Mouse (Mus musculus) frontal cortex, postnatal 25 days (tissue): Measurements from ENCODE around the gene ccdc198.
"Not testable (repeated sequence)": the region's sequence is repeated elsewhere in the genome, so short reads cannot be mapped to it uniquely, and the experiment has no call there.

Experiments
- DNase-seq, 2 experiments: peaks; one replicate each; pipeline ENCODE4 v3.0.0; 2022; ENCODE audit warnings: low spot score in 2 of 2

ccdc198 gene

DNA sequence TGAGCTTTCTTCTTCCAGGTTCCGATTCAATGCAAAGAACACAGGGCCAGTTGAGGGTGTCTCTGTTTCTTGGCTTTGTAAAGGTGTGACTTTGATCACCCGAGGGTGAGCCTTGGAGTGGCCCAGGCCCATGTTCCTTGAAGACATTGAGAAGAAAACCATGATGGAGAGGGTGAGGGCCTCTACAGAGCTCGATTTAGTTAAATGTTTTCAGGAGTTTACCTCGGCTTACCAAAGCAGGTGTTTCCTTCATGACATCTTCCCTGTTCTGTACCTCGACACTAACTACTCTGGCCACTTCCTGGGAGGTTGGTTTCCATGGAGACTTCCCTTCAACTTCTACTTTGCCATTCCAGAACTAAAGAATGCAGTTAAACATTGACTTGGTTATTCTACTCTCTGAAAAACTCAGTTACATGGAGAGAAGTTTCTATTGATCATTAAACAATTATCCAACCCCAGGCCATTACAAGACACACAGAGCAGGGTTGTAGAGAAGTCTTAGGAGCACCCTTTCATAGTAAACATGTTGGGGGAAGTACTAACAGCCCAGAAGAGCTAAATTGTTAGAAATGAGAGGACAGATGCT lies at the start of gene ccdc198:
ccdc198 (minus strand) TSS at position 349 of the 589 bp plus-strand sequence.
- DNase-seq = no peak

DNA sequence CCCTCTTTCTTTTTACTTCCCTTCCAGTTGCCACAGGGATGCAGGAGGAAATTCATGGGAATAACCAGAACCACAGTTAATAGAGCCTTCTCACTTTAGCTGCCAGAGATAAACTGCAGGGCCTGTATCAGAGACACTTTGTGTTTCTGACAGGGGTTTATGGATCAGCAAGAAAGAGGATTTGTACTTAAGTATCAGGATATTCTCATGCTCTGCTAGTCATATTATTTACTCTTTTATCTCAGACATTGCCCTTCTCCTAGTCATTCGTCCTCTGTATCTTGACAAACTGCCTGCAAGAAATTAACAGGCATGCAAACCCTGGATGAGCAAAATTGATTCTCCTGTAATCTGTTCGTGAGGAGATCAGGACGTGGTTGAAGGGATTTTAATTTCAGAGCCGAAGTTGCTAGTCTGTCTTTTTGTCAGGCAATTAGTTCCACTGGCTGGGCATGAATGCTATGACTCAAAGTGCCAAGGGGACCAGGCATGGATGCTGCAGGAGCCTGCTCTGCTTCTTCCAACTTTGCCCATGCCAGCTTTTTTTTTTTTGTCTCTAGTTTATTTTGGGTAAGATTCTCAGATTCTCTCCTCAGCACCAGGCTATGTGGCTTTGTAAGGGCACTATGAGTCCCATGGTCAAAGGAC lies 48.7 kb upstream of the ccdc198 start:
- no peak for DNase-seq

DNA sequence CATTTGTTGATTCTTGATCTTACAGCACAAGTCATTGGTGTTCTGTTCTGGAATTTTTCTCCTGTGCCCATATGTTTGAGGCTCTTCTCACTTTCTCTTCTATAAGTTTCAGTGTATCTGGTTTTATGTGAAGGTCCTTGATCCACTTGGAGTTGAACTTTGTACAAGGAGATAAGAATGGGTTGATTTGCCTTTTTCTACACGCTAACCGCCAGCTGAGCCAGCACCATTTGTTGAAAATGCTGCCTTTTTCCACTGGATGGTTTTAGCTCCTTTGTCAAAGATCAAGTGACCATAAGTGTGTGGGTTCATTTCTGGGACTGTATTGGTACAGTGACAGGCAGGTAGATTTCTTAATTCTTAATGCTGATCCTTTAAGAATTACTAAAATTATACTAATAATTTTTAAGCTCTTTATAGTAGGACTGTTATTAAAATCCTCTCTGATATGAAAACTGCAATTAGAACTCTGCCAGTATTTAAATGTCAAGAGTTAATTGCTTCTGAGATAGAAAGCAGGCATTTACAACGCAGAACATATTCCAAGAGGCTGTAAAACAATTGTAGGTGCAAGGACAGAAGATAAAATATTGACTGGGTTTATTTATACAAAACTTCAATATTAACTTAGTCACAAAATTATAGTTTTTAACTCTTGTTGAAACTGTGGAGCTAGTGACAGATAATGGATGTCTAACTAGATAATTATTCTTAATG lies 44.9 kb upstream of the ccdc198 start:
- DNase-seq = no peak

GRCm38 (mm10) chr14:49283784-49284655 lies 38.7 kb upstream of the ccdc198 start:
- DNase-seq = peak in 1 of 2 experiments; percentile 14

GRCm38 (mm10) chr14:49278880-49279279 lies 33.6 kb upstream of the ccdc198 start:
- no peak for DNase-seq

DNA sequence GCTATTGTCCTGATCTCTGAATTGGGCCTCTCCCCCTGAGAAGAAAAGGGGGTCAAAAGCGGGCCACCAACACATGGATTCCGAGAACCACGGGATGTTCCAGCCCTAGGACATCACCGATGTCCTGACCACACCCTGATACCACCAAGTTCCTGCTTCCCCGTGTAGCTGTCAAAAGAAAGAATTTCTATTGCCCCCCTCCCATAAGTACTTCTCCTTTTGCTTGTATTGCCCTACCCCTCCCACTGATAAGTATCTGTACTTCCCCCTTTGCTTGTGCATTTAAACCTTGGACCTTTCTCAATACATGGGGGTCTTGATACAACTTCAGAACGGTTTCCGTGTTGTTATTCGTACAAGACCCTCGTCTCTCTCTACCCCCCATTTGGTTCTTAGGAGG lies 33.2 kb upstream of the ccdc198 start:
- DNase-seq = not testable (repeated sequence)

- DNase-seq = no peak
Observed at GRCm38 (mm10) chr14:49277642-49278041, 32.4 kb upstream of the ccdc198 start.

GRCm38 (mm10) chr14:49275376-49275775 lies 30.1 kb upstream of the ccdc198 start:
- no peak for DNase-seq

DNA sequence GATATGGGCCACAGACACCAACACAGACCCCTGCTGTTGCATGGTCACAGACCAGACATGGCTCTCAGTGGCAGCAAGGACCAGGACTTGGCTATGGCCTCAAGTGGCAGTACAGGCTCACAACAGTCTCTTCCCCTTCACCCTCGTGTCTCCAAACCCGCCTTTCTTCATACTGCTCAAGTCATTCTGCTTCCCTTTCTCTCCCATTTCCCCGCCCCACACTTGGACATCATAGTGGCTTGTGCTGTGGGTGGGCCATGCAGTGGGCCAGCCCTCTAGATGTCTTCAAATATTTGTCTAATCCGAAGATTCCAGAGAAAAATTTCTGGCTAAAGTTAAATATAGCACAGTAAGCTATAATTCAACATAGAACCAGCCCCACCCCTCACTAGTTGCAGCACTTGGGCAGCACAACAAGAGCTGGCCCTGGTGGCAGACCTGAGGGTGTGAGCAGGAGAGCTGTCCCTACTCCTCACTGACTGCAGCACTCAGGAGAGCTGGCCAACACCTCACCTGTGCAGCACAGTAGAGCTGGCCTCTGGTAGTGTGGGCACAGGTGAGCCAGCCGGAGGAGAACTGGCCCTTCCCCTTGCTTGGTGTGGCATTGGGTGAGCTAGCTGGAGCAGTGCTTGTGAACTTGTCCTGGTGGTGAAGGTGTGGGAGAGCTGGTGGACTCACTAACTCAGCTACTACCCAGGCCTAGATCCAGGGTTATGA lies 20.2 kb upstream of the ccdc198 start:
- DNase-seq = no peak

GRCm38 (mm10) chr14:49241522-49241921 lies 3.8 kb downstream of the ccdc198 start:
- DNase-seq = no peak

GRCm38 (mm10) chr14:49238206-49238605 lies 7.1 kb downstream of the ccdc198 start:
- peak; percentile 29 to 53 for DNase-seq

GRCm38 (mm10) chr14:49234788-49235515 lies 10.3 kb downstream of the ccdc198 start:
- DNase-seq = no peak

GRCm38 (mm10) chr14:49231845-49232244 lies 13.4 kb downstream of the ccdc198 start:
- no peak for DNase-seq

DNA sequence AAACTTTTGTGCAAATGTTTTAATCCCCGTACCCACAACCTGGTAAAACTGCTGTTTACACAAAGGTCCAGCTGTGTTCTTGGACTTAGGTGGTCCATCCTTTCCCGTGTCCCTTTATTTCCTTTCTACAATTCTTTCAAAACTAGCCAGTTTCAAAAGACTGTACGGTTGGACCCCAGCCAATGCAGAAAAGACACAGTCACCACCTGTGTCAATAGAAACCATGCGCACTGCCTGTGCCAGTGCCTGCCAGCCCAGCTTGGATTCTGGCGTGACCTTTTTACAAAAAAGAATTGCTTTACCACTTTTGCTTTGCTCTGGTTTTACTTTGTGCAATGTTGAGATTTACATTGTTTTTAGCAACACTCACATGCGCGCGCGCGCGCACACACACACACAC lies 18.3 kb downstream of the ccdc198 start:
- no peak for DNase-seq

- DNase-seq = no peak
Observed at GRCm38 (mm10) chr14:49226471-49226870, 18.8 kb downstream of the ccdc198 start.

- no peak for DNase-seq
Observed at GRCm38 (mm10) chr14:49221771-49222170, 23.5 kb downstream of the ccdc198 start.

GRCm38 (mm10) chr14:49219466-49220022 lies 25.7 kb downstream of the ccdc198 start:
- not testable (repeated sequence) for DNase-seq

DNA sequence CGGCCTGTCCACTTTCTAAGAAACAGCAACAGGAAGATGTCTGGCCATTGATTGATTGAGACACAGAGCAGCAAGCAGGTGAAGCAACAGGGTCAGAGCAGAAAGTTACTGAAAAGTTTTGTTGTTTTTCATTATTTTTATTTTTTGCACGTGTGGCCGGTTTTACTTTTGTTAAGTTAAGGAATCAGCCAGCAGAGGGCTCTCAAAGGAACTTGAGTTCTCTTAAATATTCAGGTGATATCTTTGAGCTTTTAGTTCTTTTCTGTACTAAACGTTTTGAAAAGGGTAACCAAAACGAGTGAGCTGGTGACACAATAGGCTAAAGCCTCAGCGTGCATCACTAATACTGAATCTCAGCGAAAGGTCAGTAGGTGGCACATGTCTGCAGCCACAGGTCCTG lies 26.6 kb downstream of the ccdc198 start:
- no peak for DNase-seq

GRCm38 (mm10) chr14:49210215-49210614 lies 35.1 kb downstream of the ccdc198 start:
- not testable (repeated sequence) for DNase-seq

DNA sequence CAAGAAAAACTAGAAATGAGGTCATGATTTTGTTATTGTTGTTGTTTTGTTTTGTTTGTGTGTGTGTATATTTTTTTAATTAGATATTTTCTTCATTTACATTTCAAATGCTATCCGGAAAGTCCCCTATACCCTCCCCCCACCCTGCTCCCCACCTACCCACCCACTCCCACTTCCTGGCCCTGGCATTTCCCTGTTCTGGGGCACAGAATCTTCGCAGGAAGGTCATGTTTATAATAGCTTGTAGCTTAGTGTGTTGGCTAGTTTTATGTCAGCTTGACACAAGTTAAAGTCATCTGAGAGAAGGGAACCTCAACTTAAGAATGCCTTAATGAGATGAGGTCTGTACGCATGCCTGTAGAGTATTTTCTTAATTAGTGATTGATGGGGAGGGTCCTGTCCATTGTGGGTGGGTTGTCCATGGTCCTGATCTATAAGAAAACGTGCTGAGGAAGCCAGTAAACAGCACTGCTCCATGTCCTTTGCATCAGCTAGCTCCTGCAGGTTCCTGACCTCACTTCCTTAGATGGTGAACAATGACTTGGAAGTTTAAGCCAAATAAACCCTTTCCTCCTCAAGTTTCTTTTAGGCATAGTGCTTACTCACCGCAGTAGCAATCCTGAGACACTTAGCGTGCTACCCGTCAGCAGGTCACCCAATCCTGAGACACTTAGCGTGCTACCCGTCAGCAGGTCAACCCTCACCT lies 44.0 kb downstream of the ccdc198 start:
- no peak for DNase-seq
